Mouse (Mus musculus): ENCODE results near the gene Myh7. TPM values are rescaled to one million over a fixed set of nuclear protein-coding genes. Genes with fewer than 3 reads are reported as not detected.

Myh7 gene
- polyA plus RNA-seq, 1 experiment = 13.3 TPM

- no peak for DNase-seq
- 23% methylated on average over 2 of the region's 2 CpGs for WGBS
- no peak overlapping the region for H3K4me3 ChIP-seq (replicated peaks; ENCODE audit: extremely low read depth, low read depth, low read length)
- H3K4me1 ChIP-seq (ENCODE audit: control insufficient read depth, insufficient read depth, low read length) = peaks cover 5% of the 10 kb centered on the region; the same call in 1 of the 2 replicates
- TF ChIP-seq POLR2A (IDR thresholded peaks at IDR 0.05; ENCODE audit: borderline replicate concordance, extremely low read depth, low read depth, low read length) (no peak), CTCF (IDR thresholded peaks at IDR 0.05; ENCODE audit: insufficient read depth, low read length) (no peak)
Measured at GRCm38 (mm10) chr14:54930431-54930830, 64.0 kb downstream of the Myh7 start.

DNA sequence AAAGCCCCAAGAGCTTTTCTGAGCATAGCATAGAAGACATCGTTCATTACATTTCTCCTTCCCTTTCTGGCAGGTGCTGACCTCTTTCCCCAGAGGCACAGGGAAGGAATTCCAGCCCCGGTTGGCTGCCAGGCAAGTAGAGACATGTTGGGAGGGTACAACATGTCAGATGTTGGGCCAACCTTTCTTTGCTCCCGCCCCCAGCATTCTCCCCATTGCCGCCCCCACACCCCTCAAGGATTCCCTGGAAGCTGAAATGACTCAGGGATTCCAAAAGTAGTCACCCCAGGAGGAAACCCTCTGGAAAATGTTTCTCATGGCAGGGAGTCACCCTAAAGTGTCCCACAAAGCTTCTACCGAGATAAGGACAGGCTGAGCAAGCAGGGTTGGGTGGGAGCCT lies 64.6 kb downstream of the Myh7 start:
- TF ChIP-seq POLR2A (IDR thresholded peaks at IDR 0.05; ENCODE audit: borderline replicate concordance, extremely low read depth, low read depth, low read length) = no peak
- no peak for TF ChIP-seq CTCF (IDR thresholded peaks at IDR 0.05; ENCODE audit: insufficient read depth, low read length)
- peaks cover 5% of the 10 kb centered on the region; the same call in 1 of the 2 replicates for H3K4me1 ChIP-seq (ENCODE audit: control insufficient read depth, insufficient read depth, low read length)
- 63% methylated on average over 5 of the region's 5 CpGs for WGBS
- no peak for DNase-seq
- no peak overlapping the region for H3K4me3 ChIP-seq (replicated peaks; ENCODE audit: extremely low read depth, low read depth, low read length)

- Histone ChIP-seq H3K4me3 (replicated peaks; ENCODE audit: extremely low read depth, low read depth, low read length) (no peak overlapping the region), H3K4me1 (ENCODE audit: control insufficient read depth, insufficient read depth, low read length) (peaks cover 5% of the 10 kb centered on the region; the same call in 1 of the 2 replicates)
- TF ChIP-seq CTCF (IDR thresholded peaks at IDR 0.05; ENCODE audit: insufficient read depth, low read length) (no peak), POLR2A (IDR thresholded peaks at IDR 0.05; ENCODE audit: borderline replicate concordance, extremely low read depth, low read depth, low read length) (no peak)
- 28% methylated on average over 7 of the region's 7 CpGs for WGBS
- no peak for DNase-seq
Measured at GRCm38 (mm10) chr14:54927296-54927695, 67.1 kb downstream of the Myh7 start.

GRCm38 (mm10) chr14:54926401-54927158 lies 67.8 kb downstream of the Myh7 start:
- TF ChIP-seq POLR2A (IDR thresholded peaks at IDR 0.05; ENCODE audit: borderline replicate concordance, extremely low read depth, low read depth, low read length) (no peak), CTCF (IDR thresholded peaks at IDR 0.05; ENCODE audit: insufficient read depth, low read length) (no peak)
- H3K4me1 ChIP-seq (ENCODE audit: control insufficient read depth, insufficient read depth, low read length) = peaks cover 5% of the 10 kb centered on the region; the same call in 1 of the 2 replicates
- WGBS = under 1% methylated on average over 57 of the region's 58 CpGs
- H3K4me3 ChIP-seq (replicated peaks; ENCODE audit: extremely low read depth, low read depth, low read length) = peak overlapping the region; percentile 48
- DNase-seq = peak; percentile 29

GRCm38 (mm10) chr14:54925349-54926342 lies 68.8 kb downstream of the Myh7 start, which contains the start of gene Efs:
Efs (minus strand) TSS chr14:54926126.
- Histone ChIP-seq H3K4me1 (ENCODE audit: control insufficient read depth, insufficient read depth, low read length) (peaks cover 5% of the 10 kb centered on the region; the same call in 1 of the 2 replicates), H3K4me3 (replicated peaks; ENCODE audit: extremely low read depth, low read depth, low read length) (peak within 1 kb of the TSS; percentile 48)
- TF ChIP-seq CTCF (IDR thresholded peaks at IDR 0.05; ENCODE audit: insufficient read depth, low read length) = no peak
- TF ChIP-seq POLR2A (IDR thresholded peaks at IDR 0.05; ENCODE audit: borderline replicate concordance, extremely low read depth, low read depth, low read length) = 0 out of 2 replicates have a peak, but pooled peaks have one; percentile 4
- WGBS = 6% methylated on average over 57 of the region's 57 CpGs
- DNase-seq = peak; percentile 47

DNA sequence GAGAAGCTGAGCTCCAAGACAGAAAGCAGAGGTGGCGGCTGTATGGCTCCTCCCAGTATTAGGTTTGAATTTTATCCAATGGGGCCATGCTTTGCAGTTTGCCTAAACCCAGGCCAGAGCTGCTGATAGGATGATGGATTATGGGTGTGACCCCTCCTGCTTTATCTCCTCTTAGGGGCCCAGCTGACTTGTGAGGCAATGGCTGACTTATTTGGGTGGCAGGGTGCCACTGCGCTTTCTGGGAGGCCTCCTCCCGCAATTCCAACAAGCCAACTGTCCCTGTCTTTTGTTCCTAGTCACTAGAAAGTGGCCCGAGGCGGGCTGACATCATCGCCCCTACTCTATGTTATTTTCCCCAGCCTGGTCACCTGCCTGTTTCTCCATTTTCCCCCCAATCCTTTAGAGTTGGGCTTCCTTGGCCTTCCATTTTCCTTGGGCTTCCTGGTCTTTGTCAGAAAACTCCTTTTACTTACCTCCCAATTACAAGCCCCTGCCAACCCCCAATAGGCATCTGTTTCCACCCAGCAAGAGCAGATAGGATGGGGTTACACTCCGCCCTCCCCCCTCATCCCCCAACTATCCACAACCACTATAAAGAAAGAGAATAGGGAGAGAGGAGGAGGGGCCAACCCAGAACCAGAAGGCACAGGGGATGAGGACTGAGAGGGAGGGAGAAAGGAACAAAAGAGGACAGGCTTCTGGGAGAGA lies 69.6 kb downstream of the Myh7 start:
- no peak for TF ChIP-seq POLR2A (IDR thresholded peaks at IDR 0.05; ENCODE audit: borderline replicate concordance, extremely low read depth, low read depth, low read length)
- no peak for TF ChIP-seq CTCF (IDR thresholded peaks at IDR 0.05; ENCODE audit: insufficient read depth, low read length)
- Histone ChIP-seq H3K4me1 (ENCODE audit: control insufficient read depth, insufficient read depth, low read length) (peaks cover 5% of the 10 kb centered on the region; the same call in 1 of the 2 replicates), H3K4me3 (replicated peaks; ENCODE audit: extremely low read depth, low read depth, low read length) (no peak overlapping the region)
- DNase-seq = peak; percentile 13
- 54% methylated on average over 7 of the region's 7 CpGs for WGBS

Other genes with a start within 250 kb of the Myh7 start
- gene Slc7a8, start 212.7 kb downstream of the Myh7 start, polyA plus RNA-seq (2012; rRNA removed) = 2.9 and 4.0 TPM in 2 replicates
- not detected in 2 replicates for gene Rnf212b, start 180.5 kb downstream of the Myh7 start, polyA plus RNA-seq (2012; rRNA removed)
- 3.3 and 5.3 TPM in 2 replicates for gene Homez, start 123.7 kb downstream of the Myh7 start, polyA plus RNA-seq (2012; rRNA removed)
- 17.8 and 24.4 TPM in 2 replicates for gene Ppp1r3e, start 117.1 kb downstream of the Myh7 start, polyA plus RNA-seq (2012; rRNA removed)
- gene Bcl2l2, start 111.2 kb downstream of the Myh7 start, polyA plus RNA-seq (2012; rRNA removed) = 69.3 and 70.1 TPM in 2 replicates
- gene Gm20521, start 111.2 kb downstream of the Myh7 start, polyA plus RNA-seq (2012; rRNA removed) = 6.8 TPM in 1 of 2 replicates, not detected in the other
- gene Pabpn1, start 102.1 kb downstream of the Myh7 start, polyA plus RNA-seq (2012; rRNA removed) = 77.5 and 112 TPM in 2 replicates
- 61.8 and 63.8 TPM in 2 replicates for gene Slc22a17, start 81.5 kb downstream of the Myh7 start, polyA plus RNA-seq (2012; rRNA removed)
- gene Efs, start 68.5 kb downstream of the Myh7 start, polyA plus RNA-seq (2012; rRNA removed) = 11.8 and 16.3 TPM in 2 replicates
- gene Il25, start 61.9 kb downstream of the Myh7 start, polyA plus RNA-seq (2012; rRNA removed) = not detected in 2 replicates
- gene Cmtm5, start 58.4 kb downstream of the Myh7 start, polyA plus RNA-seq (2012; rRNA removed) = 0.69 and 2.2 TPM in 2 replicates
- gene Myh6, start 27.7 kb downstream of the Myh7 start, polyA plus RNA-seq (2012; rRNA removed) = 82.5 and 128 TPM in 2 replicates
- not detected in 2 replicates for gene Gm17428, start 17.7 kb downstream of the Myh7 start, polyA plus RNA-seq (2012; rRNA removed)
- gene Ngdn, start 20.8 kb upstream of the Myh7 start, polyA plus RNA-seq (2012; rRNA removed) = 12.7 and 17.0 TPM in 2 replicates
- gene Zfhx2, start 97.7 kb upstream of the Myh7 start, polyA plus RNA-seq (2012; rRNA removed) = 1.7 and 2.3 TPM in 2 replicates
- gene Thtpa, start 100.2 kb upstream of the Myh7 start, polyA plus RNA-seq (2012; rRNA removed) = 5.2 and 9.2 TPM in 2 replicates
- gene Ap1g2, start 112.0 kb upstream of the Myh7 start, polyA plus RNA-seq (2012; rRNA removed) = 23.8 and 30.8 TPM in 2 replicates
- gene Jph4, start 122.3 kb upstream of the Myh7 start, polyA plus RNA-seq (2012; rRNA removed) = 0.32 and 0.43 TPM in 2 replicates
- gene Dhrs2, start 227.4 kb upstream of the Myh7 start, polyA plus RNA-seq (2012; rRNA removed) = not detected in 2 replicates